Mouse (Mus musculus): ENCODE measurements around the gene Olfr1257.
"Not testable (repeated sequence)": the region's sequence is repeated elsewhere in the genome, so short reads cannot be mapped to it uniquely, and the experiment has no call there.

Olfr1257 gene

DNA sequence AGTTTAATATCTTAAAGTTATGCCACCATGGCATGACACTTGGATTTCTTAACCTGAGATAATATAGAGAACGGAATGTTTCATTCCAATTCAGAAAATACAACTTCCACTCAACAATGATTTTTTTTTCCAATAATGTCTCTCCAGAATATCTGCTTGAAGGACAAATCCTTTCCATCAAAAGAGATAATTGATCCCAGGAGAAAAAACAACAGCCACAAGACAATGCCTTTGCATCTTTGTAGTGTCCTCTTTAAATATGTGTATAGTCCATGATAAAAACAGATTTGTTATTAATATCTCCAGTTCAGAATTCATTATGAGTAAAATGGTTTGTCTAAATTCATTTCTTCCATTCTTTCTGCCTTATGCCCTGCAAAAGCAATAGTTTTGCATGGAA, at the start of gene Olfr1257:
Gene Olfr1257, plus strand, starts transcription at position 301 of the 400 bp plus-strand sequence.
- DNase-seq (ENCODE audit: low read depth): no peak

DNA sequence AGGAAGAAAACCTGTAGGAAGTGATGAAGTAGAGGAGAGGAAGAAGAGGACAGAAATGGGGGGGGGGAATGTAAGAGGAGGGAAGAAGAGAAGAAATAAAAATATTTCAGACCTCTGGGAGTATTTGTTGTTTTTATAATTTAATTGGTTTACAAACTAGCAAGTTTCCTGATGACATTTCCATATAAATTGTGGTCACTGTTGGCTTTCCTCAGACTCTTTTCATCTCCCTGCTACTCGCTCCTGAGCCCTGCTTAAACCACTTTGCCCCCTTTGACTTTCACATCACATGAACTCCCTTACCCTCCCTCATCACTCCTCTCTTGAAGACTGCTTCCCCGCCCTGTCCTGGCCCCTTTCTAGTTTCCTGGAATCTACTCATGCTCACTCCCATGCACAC, 36.8 kb upstream of the Olfr1257 start, which contains the start of gene Olfr1256:
Gene Olfr1256, minus strand, starts transcription at position 101 of the 400 bp plus-strand sequence.
- no peak for DNase-seq (ENCODE audit: low read depth)

DNA sequence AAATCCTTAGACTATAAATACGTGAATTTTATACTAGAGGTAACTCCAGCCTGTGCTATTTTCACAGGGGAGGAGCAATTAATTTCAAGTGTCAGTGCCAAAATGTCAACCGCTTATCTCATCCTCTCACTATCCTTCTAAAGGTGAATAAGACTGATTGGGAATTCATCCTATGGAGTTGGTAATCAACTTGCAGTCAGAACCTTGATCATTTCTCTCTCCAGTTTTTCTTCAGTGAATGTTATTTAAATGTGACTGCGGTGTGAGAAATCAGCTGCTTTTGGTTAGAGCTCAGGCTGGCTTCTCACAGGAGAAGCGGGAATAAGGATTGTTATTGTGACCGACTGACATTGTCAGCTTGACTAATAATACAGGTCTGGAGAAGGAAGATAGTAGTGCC, 30.1 kb upstream of the Olfr1257 start, which contains the start of gene Olfr48:
Gene Olfr48, minus strand, starts transcription at position 101 of the 400 bp plus-strand sequence.
- no peak for DNase-seq (ENCODE audit: low read depth)

DNA sequence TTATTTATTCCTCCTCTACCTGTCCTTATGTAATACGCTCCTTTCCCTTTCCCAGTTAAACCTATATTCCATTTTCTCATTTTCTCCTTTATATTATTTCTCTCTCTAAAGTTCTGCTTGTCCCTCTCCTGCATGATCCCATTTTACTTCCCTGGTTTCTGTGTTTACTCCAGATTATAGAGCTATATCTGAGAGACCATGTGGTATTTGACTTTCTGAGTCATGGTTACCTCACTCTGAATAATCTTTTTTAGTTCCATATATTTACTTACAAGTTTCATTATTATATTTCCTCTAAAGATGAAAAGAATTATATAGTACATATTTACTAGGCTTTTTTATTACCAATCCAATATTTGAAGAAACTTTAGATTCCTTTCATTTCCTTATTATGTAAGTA, 29.0 kb upstream of the Olfr1257 start:
- DNase-seq (ENCODE audit: low read depth): no peak

DNA sequence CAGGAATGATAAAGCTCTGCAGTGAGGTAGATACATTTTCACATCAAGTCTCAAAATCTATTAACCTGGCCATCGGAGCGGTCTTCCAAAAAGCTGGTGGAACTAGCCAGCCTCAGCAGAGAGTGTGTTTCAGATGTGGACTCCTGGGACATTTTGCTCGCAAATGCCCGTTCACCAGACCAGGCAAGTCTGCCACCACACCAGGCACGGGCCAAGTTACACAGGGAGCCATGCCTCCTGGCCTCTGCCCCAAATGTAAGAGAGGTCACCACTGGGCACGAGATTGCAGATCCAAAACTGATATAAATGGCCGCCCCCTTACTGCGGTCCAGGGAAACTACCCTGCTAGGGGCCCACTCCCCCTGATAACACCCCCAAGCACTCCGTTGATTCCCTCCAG, 34.4 kb downstream of the Olfr1257 start:
- not testable (repeated sequence) for DNase-seq (ENCODE audit: low read depth)

DNA sequence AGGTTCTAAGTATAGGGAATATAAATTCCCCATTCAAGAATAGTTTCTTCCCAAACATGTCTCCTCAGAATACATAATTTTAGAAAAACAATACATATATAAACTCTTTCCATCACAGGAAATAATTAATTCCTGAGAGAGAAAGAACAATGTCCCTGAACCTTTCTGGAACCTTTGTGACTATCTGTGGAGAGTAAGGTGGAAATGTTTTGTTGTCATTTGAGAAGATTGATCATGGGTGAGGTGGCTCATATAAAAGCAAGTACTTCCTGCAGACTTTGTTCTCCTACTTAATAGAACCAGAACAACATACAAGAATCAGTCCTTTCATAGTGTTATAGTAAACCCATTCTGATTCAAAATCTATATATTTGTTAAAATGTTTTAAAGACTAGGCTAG, 48.8 kb downstream of the Olfr1257 start, which contains the start of gene Olfr1258:
Gene Olfr1258, plus strand, starts transcription at position 301 of the 400 bp plus-strand sequence.
- no peak for DNase-seq (ENCODE audit: low read depth)

All from 416B (cell line).